Mouse (Mus musculus) lung, embryonic 15.5 days (tissue): ENCODE results near the gene Cmtm3. TPM values are rescaled to one million over a fixed set of nuclear protein-coding genes. Genes with fewer than 3 reads are reported as not detected.
"Not testable (repeated sequence)": the region's sequence is repeated elsewhere in the genome, so short reads cannot be mapped to it uniquely, and the experiment has no call there.

Experiments
- ATAC-seq: fragments of 200-750 bp; cut with Nextera tagmentation; 2 replicates; pipeline ENCODE4 v1.8.0; 2017; ENCODE audit warnings: moderate number of reproducible peaks, borderline replicate concordance; ENCODE audit not compliant: low FRiP score, low TSS enrichment; ENCODE audit errors: extremely low read depth
- H3K27ac ChIP-seq: fragments of 300-500 bp; sonication (generic); 2 replicates; pipeline ENCODE4 v1.5.1; 2015; ENCODE audit warnings: moderate library complexity, mild to moderate bottlenecking, inconsistent platforms
- H3K27me3 ChIP-seq: fragments of 300-500 bp; sonication (generic); 2 replicates; pipeline ENCODE4 v1.6.1; 2015; ENCODE audit warnings: inconsistent platforms
- H3K36me3 ChIP-seq: fragments of 300-500 bp; sonication (generic); 2 replicates; pipeline ENCODE4 v1.6.1; 2015; ENCODE audit warnings: inconsistent platforms
- H3K4me1 ChIP-seq: fragments of 300-500 bp; sonication (generic); 2 replicates; pipeline ENCODE4 v1.6.1; 2015; ENCODE audit warnings: inconsistent platforms
- H3K4me2 ChIP-seq: fragments of 300-500 bp; sonication (generic); 2 replicates; pipeline ENCODE4 v1.6.1; 2015; ENCODE audit warnings: inconsistent platforms, mild to moderate bottlenecking, moderate library complexity
- H3K4me3 ChIP-seq: fragments of 300-500 bp; sonication (generic); 2 replicates; pipeline ENCODE4 v1.5.1; 2015; ENCODE audit warnings: mild to moderate bottlenecking, inconsistent platforms
- H3K9ac ChIP-seq: fragments of 300-500 bp; sonication (generic); 2 replicates; pipeline ENCODE4 v1.6.1; 2015; ENCODE audit warnings: inconsistent platforms
- H3K9me3 ChIP-seq: fragments of 300-500 bp; sonication (generic); 2 replicates; pipeline ENCODE4 v1.6.1; 2016; ENCODE audit warnings: inconsistent platforms
- WGBS: fragments of 180-500 bp; shearing (Covaris S2); methylation state at CpG from one replicate; pipeline ENCODE4 v1.1.7; 2015; 5-methylcytosine and 5-hydroxymethylcytosine counted together
- polyA plus RNA-seq: library from polyadenylated mRNA; unstranded; fragments of >200 nt; fragmentation: Nextera tagmentation; extraction: Ambion mirVana; gene quantifications from 2 replicates; pipeline ENCODE4 v1.2.1, GENCODE M21; 2015

Gene Cmtm3
- polyA plus RNA-seq = 147 and 151 TPM in 2 replicates

DNA sequence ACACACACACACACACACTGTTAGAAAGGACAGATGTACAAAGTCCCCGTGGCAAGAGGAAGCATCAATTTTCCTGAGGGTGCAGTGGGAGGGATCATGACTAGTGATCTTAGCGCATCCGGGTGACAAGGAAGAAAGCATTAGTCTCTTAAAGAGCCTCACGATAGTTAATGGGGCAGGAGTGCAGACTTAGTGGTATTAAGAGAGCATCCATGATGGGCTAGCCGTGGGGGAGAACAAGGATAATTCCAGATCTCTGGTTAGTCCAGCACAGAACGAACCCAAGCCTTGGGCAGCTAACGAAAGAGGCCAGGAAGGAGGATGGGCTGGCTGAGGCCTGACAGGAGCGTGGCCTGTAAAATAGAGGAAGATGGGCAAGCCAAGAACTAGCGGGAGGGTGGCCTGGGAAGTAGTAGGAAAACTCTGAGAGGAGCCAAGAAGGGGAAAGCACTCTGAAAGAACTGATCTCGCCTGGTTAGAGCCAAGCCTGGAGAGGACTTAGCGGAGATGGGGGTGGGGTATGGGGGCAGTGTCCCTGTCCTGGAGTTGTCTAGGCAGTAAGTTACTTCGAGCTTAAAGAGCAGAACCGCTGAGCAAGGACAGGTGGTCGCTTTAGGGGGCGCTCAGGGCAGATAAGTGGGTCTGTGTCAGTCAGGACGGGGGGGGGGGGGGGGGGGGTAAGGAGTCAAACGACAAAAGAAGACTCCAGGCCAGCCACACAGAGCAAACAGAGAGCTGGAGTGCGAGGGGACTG is at the start of gene Cmtm3:
Cmtm3 (plus strand) TSS at position 182 of the 754 bp plus-strand sequence.
- peaks cover 22% of the 10 kb centered on the region for H3K4me1 ChIP-seq
- H3K4me2 ChIP-seq = peak within 1 kb of the TSS; percentile 87
- ATAC-seq = no peak
- no peaks in the 10 kb centered on the region for H3K27me3 ChIP-seq
- peak within 1 kb of the TSS; percentile 84 for H3K27ac ChIP-seq
- H3K9ac ChIP-seq = peak within 1 kb of the TSS; percentile 87
- H3K4me3 ChIP-seq = peak within 1 kb of the TSS; percentile 68
- WGBS = 12% methylated on average over 18 of the region's 18 CpGs
- no peaks in the 10 kb centered on the region for H3K9me3 ChIP-seq
- 0 out of 2 replicates have a peak, but pooled peaks cover 5% of the 10 kb centered on the region for H3K36me3 ChIP-seq

DNA sequence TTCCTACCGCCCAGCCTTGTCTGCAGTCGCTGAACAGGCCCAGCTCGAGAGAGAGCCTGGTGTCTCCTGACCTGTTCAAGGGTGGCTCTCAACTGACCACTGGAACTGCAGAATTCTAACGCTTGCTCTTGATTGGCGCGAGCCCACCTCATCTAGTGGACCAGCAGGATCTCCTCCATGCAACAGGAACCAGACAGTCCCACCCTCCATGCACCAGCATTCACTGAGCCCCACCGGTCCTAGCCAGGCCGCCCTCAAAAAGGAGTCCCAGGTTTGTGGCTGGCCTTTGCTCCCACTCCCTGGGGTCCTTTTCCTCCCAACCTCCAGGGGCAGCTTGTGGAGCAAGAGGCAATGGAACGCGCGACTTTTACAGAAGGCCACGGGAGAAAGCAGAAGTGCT is 46.1 kb upstream of the Cmtm3 start, which contains the start of gene Cmtm2a:
Cmtm2a (minus strand) TSS at position 101 of the 400 bp plus-strand sequence.
- ATAC-seq, H3K27me3 ChIP-seq, H3K27ac ChIP-seq, H3K4me2 ChIP-seq, H3K4me3 ChIP-seq, H3K36me3 ChIP-seq, H3K4me1 ChIP-seq, H3K9ac ChIP-seq, H3K9me3 ChIP-seq: not testable (repeated sequence)
- WGBS = 82% methylated on average over 12 of the region's 12 CpGs

DNA sequence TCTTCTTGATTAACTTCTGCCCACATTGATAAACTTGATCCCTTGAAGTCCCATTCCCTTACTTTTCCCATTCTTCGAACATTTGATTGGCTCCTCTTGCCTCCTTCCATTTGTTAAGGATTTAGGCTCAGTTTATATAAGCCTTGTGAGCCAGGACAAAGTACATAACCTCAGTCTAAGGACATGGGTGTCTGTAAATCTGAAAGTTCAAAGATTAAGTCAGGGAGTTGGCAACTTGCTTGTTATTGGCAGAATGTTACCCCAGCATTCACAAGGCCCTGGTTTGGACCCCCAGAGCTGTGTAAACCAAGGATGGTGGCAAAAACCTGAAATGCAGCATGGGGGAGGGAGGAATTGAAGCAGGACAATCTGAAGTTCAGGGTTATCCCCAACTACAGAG is 44.8 kb upstream of the Cmtm3 start:
- 79% methylated on average over 1 of the region's 1 CpGs for WGBS
- no peak overlapping the region for H3K4me3 ChIP-seq
- H3K36me3 ChIP-seq = no peaks in the 10 kb centered on the region
- no peak overlapping the region for H3K27ac ChIP-seq
- H3K4me1 ChIP-seq = no peaks in the 10 kb centered on the region
- no peaks in the 10 kb centered on the region for H3K9me3 ChIP-seq
- H3K9ac ChIP-seq = no peak overlapping the region
- ATAC-seq = no peak
- no peak overlapping the region for H3K4me2 ChIP-seq
- no peaks in the 10 kb centered on the region for H3K27me3 ChIP-seq

DNA sequence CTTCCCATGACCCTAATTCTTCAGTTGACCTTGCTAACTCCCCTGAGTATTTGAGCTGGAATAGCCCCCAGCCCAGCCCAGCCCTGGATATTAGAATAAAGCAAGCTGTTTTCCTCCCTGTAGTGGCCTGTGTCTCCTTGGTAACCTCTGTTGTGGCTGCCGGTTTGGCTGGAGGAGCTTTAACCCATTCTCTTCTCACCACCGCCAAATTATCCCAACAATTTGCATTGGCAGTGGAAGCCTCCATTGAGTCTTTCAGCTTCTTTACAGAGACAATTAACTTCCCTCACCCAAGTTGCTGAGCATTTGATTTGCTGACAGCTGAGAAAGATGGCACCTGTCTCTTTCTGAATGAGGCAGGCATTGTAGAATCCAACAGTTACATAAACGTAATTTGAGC is 37.6 kb upstream of the Cmtm3 start:
- not testable (repeated sequence) for H3K4me3 ChIP-seq, H3K27me3 ChIP-seq, H3K9ac ChIP-seq, H3K9me3 ChIP-seq, H3K4me1 ChIP-seq, H3K36me3 ChIP-seq, H3K27ac ChIP-seq, H3K4me2 ChIP-seq, ATAC-seq
- 13% methylated on average over 3 of the region's 3 CpGs for WGBS

DNA sequence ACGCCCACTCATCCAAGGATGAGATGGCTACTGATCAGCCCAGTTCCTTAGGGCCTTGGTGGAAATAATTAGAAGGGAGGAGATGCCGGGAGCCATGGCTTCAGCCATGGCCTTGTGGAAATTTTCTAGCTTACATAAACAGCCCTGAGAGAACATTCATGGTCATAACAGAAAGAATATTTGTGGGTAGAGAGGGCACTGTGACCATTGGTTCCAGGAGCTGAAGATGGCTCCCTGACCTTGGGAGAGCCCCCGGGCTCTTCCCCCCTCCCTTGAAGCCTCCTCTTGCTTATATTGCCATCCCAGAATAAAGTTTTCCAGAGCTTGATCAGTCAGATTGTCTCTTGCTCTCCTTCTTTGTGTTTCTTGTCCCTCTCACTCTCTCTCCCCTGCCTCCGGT is 36.7 kb upstream of the Cmtm3 start:
- 88% methylated on average over 4 of the region's 4 CpGs for WGBS

DNA sequence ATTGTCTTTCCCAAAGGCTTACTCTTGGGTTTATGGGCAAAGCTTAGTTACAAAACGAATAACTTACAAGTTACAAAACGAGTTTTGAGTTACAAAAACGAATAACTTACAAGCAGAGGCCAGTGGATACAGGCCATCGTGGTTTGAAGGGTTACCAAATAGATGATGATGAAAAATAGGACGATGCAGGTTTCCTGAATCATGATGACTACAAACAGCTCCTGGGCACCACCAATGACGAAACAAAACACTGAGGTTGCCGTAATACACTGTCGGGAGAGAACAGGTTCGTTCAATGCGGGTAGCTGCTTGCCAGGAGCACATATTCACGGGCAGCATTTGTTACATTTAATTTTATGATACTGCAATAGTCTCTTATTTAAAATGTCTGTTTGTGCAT is 34.2 kb upstream of the Cmtm3 start:
- H3K27ac ChIP-seq = no peak overlapping the region
- H3K4me3 ChIP-seq = no peak overlapping the region
- no peaks in the 10 kb centered on the region for H3K9me3 ChIP-seq
- ATAC-seq = no peak
- no peaks in the 10 kb centered on the region for H3K4me1 ChIP-seq
- 82% methylated on average over 11 of the region's 11 CpGs for WGBS
- H3K36me3 ChIP-seq = no peaks in the 10 kb centered on the region
- no peak overlapping the region for H3K4me2 ChIP-seq
- H3K27me3 ChIP-seq = no peaks in the 10 kb centered on the region
- no peak overlapping the region for H3K9ac ChIP-seq

More for the DNA sequence above, 36.7 kb upstream of the Cmtm3 start:
- not testable (repeated sequence) for H3K27ac ChIP-seq, H3K27me3 ChIP-seq, H3K9me3 ChIP-seq, H3K4me1 ChIP-seq, H3K9ac ChIP-seq, H3K36me3 ChIP-seq, H3K4me2 ChIP-seq, ATAC-seq, H3K4me3 ChIP-seq

DNA sequence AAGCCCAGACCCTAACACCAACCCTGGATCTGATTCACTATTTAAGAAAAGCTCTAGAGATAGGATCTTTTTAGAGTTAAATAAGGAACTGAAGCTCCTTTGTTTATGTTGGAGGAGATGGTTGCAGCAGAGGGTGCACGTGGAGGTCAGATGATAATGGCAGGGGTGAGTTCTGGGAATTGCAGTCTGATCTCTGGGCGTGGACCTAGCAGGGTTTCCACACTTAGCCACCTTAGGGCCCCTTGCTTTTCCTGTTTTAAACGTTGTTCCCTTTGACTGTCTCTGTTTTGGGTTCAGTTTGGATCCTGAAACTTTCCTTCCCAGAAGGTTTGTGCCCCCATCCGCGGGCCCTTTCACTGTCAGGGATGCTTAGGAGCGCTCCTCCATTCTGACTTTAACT is 30.9 kb upstream of the Cmtm3 start:
- H3K27ac ChIP-seq, H3K27me3 ChIP-seq, H3K9me3 ChIP-seq, H3K4me3 ChIP-seq, H3K4me1 ChIP-seq, H3K9ac ChIP-seq, H3K36me3 ChIP-seq, H3K4me2 ChIP-seq, ATAC-seq: not testable (repeated sequence)
- 39% methylated on average over 6 of the region's 6 CpGs for WGBS

DNA sequence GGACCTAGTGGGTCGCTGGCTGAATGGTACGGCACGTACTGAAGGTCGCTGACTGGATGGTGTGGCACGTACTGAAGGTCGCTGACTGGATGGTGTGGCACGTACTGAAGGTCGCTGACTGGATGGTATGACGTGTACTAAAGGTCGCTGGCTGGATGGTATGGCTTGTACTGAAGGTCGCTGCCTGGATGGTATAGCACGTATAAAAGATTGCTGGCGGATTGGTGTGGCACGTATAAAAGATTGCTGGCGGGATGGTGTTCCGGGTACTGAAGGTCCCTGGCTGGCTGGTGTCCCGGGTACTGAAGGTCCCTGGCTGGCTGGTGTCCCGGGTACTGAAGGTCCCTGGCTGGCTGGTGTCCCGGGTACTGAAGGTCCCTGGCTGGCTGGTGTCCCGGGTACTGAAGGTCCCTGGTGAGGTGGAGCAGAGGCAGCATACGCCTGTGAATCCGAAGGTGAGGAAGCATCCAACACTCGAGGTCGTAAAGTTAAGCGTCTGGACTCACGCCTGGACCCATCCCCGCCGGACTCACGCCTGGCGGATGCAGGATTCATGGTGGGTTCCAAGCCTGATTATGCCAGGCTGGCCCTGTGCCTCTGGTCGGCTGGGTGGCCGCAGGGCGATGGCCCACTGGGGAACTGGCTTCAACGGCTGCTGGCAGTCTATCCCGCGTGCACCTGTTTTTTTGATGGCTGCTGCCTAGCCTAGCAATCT is 29.6 kb upstream of the Cmtm3 start, which contains the start of the genes Gm45711 and Cmtm1:
Gm45711 (minus strand) TSS at position 641 of the 715 bp plus-strand sequence.
Cmtm1 (minus strand) TSS at position 705 of the 715 bp plus-strand sequence.
- H3K27me3 ChIP-seq, H3K9me3 ChIP-seq, H3K27ac ChIP-seq, H3K4me1 ChIP-seq, H3K4me3 ChIP-seq, ATAC-seq, H3K9ac ChIP-seq, H3K36me3 ChIP-seq, H3K4me2 ChIP-seq: not testable (repeated sequence)
- WGBS = 84% methylated on average over 36 of the region's 36 CpGs

DNA sequence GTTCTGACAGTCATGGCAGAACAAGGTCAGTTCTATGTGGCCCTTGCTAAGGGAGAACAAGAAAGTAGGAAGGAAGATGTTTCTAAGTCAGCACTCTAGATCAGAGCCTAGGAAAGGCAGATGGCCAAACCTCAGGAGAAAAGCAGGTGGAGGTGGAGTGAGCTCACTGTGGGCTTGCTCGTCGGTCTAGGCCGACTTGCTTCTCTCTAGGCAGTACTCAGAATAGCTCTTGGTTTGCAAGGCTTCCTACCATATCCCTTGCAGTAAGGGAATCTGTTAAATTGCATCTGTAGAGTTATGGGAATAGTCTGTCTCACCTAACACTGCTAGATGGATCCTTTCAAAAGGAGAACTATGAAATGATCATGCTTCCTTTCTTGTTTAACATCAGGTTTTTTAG is 27.2 kb upstream of the Cmtm3 start:
- ATAC-seq, H3K9me3 ChIP-seq, H3K4me3 ChIP-seq, H3K4me2 ChIP-seq, H3K4me1 ChIP-seq, H3K27ac ChIP-seq, H3K9ac ChIP-seq, H3K27me3 ChIP-seq, H3K36me3 ChIP-seq: not testable (repeated sequence)
- 90% methylated on average over 3 of the region's 3 CpGs for WGBS

DNA sequence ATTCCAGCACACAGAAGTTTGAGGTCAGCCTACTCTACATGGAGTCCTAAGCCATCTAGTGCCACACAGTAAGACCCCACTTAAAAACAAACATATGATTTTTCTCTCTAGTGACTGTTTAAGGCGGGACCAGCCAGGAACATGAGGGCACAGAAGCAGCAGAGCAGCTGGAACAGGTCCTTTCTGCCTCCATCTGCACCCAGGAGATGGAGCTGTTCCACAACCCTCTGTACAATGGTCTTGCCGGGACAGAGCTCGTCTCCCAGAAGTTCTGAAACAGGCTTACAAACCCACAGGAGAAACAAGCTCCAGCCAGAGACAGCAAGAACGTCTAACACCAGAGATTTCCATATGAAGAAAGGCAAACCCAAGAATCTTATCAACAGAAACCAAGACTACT is 25.9 kb upstream of the Cmtm3 start:
- Histone ChIP-seq H3K27ac (no peak overlapping the region), H3K9ac (no peak overlapping the region), H3K4me2 (no peak overlapping the region), H3K27me3 (no peaks in the 10 kb centered on the region), H3K9me3 (no peaks in the 10 kb centered on the region), H3K36me3 (no peaks in the 10 kb centered on the region), H3K4me1 (no peaks in the 10 kb centered on the region), H3K4me3 (no peak overlapping the region)
- no peak for ATAC-seq
- 65% methylated on average over 4 of the region's 4 CpGs for WGBS

DNA sequence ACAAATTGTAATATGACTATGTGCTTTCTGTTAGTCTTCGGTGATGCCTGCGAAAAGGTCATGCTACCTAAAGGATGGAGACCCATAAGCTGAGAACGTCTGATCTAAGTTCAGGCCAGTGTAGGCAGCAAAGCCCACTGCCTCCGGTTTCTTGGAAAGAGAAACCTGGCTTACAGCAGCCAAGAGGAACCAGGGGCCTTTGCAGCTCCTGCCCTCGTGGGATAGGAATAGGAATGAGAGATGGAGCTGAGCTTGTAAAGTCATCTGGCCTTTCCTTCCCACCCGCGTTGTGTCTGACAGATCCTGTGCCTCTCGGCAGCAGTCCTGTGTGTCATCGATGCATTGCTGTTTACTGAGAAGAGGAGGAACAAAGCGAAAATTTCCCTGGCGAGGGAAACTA is 17.9 kb upstream of the Cmtm3 start, which contains the start of gene Gm11020:
Gm11020 (plus strand) TSS at position 301 of the 400 bp plus-strand sequence.
- not testable (repeated sequence) for H3K36me3 ChIP-seq, H3K9ac ChIP-seq, H3K27me3 ChIP-seq, H3K4me1 ChIP-seq, H3K4me2 ChIP-seq, H3K9me3 ChIP-seq, H3K27ac ChIP-seq, H3K4me3 ChIP-seq, ATAC-seq
- 77% methylated on average over 11 of the region's 11 CpGs for WGBS

DNA sequence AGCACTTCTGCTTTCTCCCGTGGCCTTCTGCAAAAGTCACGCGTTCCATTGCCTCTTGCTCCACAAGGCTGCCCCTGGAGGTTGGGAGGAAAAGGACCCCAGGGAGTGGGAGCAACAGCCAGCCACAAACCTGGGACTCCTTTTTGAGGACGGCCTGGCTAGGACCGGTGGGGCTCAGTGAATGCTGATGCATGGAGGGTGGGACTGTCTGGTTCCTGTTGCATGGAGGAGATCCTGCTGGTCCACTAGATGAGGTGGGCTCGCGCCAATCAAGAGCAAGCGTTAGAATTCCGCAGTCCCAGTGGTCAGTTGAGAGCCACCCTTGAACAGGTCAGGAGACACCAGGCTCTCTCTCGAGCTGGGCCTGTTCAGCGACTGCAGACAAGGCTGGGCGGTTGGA is 17.3 kb upstream of the Cmtm3 start, which contains the start of gene Cmtm2b:
Cmtm2b (plus strand) TSS at position 301 of the 400 bp plus-strand sequence.
- H3K9ac ChIP-seq, H3K4me2 ChIP-seq, H3K4me1 ChIP-seq, ATAC-seq, H3K27ac ChIP-seq, H3K9me3 ChIP-seq, H3K36me3 ChIP-seq, H3K27me3 ChIP-seq, H3K4me3 ChIP-seq: not testable (repeated sequence)
- 85% methylated on average over 12 of the region's 12 CpGs for WGBS
